Mouse (Mus musculus): Measurements from ENCODE around the gene Prkch. TPM values are rescaled to one million over a fixed set of nuclear protein-coding genes. Genes with fewer than 3 reads are reported as not detected.

Gene Prkch
- polyA plus RNA-seq, 1 experiment, result 43.1 TPM

DNA sequence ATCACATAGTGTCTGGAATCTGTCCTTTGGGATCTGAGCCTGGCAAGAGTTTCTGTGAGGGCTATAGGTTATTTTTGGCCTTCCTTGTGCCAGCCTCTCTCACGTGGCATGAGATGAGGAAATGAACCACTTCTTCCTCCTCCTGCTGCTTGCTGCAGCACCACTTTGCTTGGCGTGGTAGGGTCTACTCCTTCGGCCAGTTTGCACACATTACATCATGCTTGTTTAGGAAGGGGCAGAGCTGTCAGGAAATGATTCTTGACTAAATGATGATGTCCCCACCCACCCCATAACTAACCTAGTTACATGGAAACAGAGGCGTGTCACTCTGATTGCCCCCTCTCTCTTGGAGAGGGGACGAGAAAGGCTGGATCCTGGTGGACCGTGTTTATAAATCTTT is 28.6 kb downstream of the Prkch start:
- no peak for DNase-seq
- Histone ChIP-seq H3K27me3 (ENCODE audit: control insufficient read depth, insufficient read depth, low read length) (no peaks in the 10 kb centered on the region), H3K27ac (ENCODE audit: control insufficient read depth, insufficient read depth, low read length) (no peak overlapping the region), H3K36me3 (ENCODE audit: control insufficient read depth, insufficient read depth, low read length) (no peaks in the 10 kb centered on the region), H3K4me1 (replicated peaks; ENCODE audit: control insufficient read depth, insufficient read depth, low read length) (peaks cover 52% of the 10 kb centered on the region), H3K4me3 (ENCODE audit: control insufficient read depth, insufficient read depth, low read length) (no peak overlapping the region)
- TF ChIP-seq CTCF (IDR thresholded peaks at IDR 0.05; ENCODE audit: borderline replicate concordance, control insufficient read depth, extremely low read depth, insufficient read depth, low read length, poor library complexity) (no peak), POLR2A (IDR thresholded peaks at IDR 0.05; ENCODE audit: control insufficient read depth, extremely low read depth, insufficient read depth, low read length, poor library complexity) (no peak)
- 66% methylated on average over 6 of the region's 6 CpGs for WGBS

DNA sequence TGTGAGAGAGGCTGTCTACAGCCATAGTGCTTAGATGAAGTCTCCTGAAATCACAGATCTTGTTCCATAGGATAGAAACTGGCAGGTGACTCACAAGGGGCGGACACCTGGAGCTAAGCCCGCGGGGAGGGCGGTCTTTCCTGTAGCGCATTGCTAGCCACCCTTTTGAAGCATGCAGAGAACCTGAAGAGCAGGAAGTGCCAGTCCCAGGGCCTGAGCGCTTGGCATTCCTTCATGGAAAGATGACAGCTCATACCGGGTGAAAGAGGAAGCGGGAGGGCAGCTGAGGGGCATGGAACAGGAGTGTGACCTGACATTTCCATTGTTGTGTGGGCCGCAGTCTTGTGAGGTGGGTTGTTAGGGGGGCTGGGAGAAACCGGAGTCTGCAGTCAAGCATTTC is 33.1 kb downstream of the Prkch start:
- Histone ChIP-seq H3K4me3 (ENCODE audit: control insufficient read depth, insufficient read depth, low read length) (no peak overlapping the region), H3K4me1 (replicated peaks; ENCODE audit: control insufficient read depth, insufficient read depth, low read length) (peaks cover 24% of the 10 kb centered on the region), H3K36me3 (ENCODE audit: control insufficient read depth, insufficient read depth, low read length) (no peaks in the 10 kb centered on the region), H3K27ac (ENCODE audit: control insufficient read depth, insufficient read depth, low read length) (no peak overlapping the region), H3K27me3 (ENCODE audit: control insufficient read depth, insufficient read depth, low read length) (no peaks in the 10 kb centered on the region)
- no peak for DNase-seq
- TF ChIP-seq CTCF (IDR thresholded peaks at IDR 0.05; ENCODE audit: borderline replicate concordance, control insufficient read depth, extremely low read depth, insufficient read depth, low read length, poor library complexity) (no peak), POLR2A (IDR thresholded peaks at IDR 0.05; ENCODE audit: control insufficient read depth, extremely low read depth, insufficient read depth, low read length, poor library complexity) (no peak)
- 91% methylated on average over 10 of the region's 10 CpGs for WGBS

DNA sequence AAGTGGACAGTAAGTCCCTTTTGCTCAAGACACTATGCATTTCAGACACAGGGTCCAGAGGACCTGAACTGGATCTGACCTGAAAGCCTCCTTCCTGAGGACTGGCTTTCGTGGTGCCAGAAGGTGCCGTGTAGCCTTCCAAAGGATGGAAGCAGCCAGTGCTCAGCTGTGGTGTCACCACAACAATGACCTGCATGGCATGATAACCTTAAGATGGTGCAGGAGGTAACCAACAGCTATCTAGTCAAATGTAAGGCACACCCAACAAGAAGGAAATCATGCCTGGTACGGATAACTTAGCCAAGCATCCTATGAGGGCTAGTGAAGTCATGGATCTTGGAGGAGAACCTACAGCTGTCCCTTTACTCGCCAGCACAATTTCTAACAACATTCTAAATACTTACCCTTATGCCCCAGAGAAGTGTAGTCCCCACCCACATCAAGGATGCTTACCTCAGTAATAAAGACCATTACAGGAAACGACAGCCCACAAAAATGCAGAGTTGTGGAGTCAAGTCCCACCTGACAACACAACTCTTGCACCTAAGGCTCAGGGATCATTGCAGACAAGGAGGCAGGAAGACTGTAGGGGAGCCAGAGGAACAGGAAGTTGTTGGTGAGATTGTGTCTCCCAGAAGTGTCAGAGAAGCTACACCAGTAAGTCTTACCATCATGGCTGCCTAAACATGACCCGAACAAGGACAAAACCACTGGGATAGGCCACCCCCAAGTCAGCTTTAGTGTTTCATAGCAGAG is 40.9 kb downstream of the Prkch start:
- no peak for DNase-seq
- H3K27me3 ChIP-seq (ENCODE audit: control insufficient read depth, insufficient read depth, low read length), result no peaks in the 10 kb centered on the region
- H3K4me3 ChIP-seq (ENCODE audit: control insufficient read depth, insufficient read depth, low read length), result no peak overlapping the region
- no peaks in the 10 kb centered on the region for H3K36me3 ChIP-seq (ENCODE audit: control insufficient read depth, insufficient read depth, low read length)
- peaks cover 27% of the 10 kb centered on the region for H3K4me1 ChIP-seq (replicated peaks; ENCODE audit: control insufficient read depth, insufficient read depth, low read length)
- TF ChIP-seq POLR2A (IDR thresholded peaks at IDR 0.05; ENCODE audit: control insufficient read depth, extremely low read depth, insufficient read depth, low read length, poor library complexity) (no peak), CTCF (IDR thresholded peaks at IDR 0.05; ENCODE audit: borderline replicate concordance, control insufficient read depth, extremely low read depth, insufficient read depth, low read length, poor library complexity) (no peak)
- WGBS, result 35% methylated on average over 6 of the region's 6 CpGs
- no peak overlapping the region for H3K27ac ChIP-seq (ENCODE audit: control insufficient read depth, insufficient read depth, low read length)

DNA sequence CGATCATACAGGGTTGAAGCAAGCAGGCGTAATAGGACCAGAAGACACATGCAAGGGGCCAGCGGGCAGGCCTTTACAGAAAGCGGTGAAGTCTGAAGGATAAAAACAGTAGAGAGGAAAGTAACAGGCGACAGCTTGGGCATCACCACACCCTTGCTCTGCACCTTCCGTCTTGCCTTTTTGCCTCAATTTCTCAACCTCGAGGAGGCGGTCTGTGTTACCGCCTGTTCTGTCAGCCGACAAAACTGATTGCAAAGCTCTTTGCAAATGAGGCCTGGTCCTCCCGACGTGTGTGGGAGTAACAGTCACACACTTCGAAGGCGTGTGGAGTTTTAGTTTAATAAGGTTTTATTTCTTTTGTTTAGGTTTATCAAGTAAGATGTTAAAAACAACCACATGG is 43.3 kb downstream of the Prkch start:
- no peak overlapping the region for H3K4me3 ChIP-seq (ENCODE audit: control insufficient read depth, insufficient read depth, low read length)
- no peaks in the 10 kb centered on the region for H3K36me3 ChIP-seq (ENCODE audit: control insufficient read depth, insufficient read depth, low read length)
- TF ChIP-seq CTCF (IDR thresholded peaks at IDR 0.05; ENCODE audit: borderline replicate concordance, control insufficient read depth, extremely low read depth, insufficient read depth, low read length, poor library complexity) (no peak), POLR2A (IDR thresholded peaks at IDR 0.05; ENCODE audit: control insufficient read depth, extremely low read depth, insufficient read depth, low read length, poor library complexity) (no peak)
- whole genome bisulfite sequencing, result 91% methylated on average over 14 of the region's 14 CpGs
- peaks cover 43% of the 10 kb centered on the region for H3K4me1 ChIP-seq (replicated peaks; ENCODE audit: control insufficient read depth, insufficient read depth, low read length)
- no peak for DNase-seq
- H3K27ac ChIP-seq (ENCODE audit: control insufficient read depth, insufficient read depth, low read length), result no peak overlapping the region
- no peaks in the 10 kb centered on the region for H3K27me3 ChIP-seq (ENCODE audit: control insufficient read depth, insufficient read depth, low read length)

DNA sequence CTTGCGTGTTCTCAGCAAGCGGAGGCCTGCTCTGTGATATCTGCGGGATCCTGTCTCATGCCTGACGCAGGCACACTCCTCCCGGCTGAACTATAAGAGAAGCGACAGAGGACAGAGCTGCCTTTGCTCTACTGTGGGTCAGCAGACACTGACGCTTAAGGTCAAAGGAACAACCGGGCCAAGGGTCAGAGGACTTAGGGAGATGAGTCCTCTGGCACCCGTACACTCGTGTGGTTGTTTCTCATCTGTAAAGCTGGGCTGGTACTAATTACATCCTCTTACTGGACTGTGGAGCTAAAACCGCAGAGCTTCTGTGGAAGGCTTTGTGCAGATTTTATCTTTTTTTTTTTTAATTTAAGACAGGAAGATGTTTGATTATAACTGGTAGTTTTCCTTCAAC is 46.0 kb downstream of the Prkch start:
- 42% methylated on average over 11 of the region's 11 CpGs for WGBS
- H3K27me3 ChIP-seq (ENCODE audit: control insufficient read depth, insufficient read depth, low read length), result no peaks in the 10 kb centered on the region
- no peak for TF ChIP-seq POLR2A (IDR thresholded peaks at IDR 0.05; ENCODE audit: control insufficient read depth, extremely low read depth, insufficient read depth, low read length, poor library complexity)
- TF ChIP-seq CTCF (IDR thresholded peaks at IDR 0.05; ENCODE audit: borderline replicate concordance, control insufficient read depth, extremely low read depth, insufficient read depth, low read length, poor library complexity), result no peak
- no peak overlapping the region for H3K4me3 ChIP-seq (ENCODE audit: control insufficient read depth, insufficient read depth, low read length)
- peaks cover 33% of the 10 kb centered on the region for H3K4me1 ChIP-seq (replicated peaks; ENCODE audit: control insufficient read depth, insufficient read depth, low read length)
- no peak for DNase-seq
- no peaks in the 10 kb centered on the region for H3K36me3 ChIP-seq (ENCODE audit: control insufficient read depth, insufficient read depth, low read length)
- H3K27ac ChIP-seq (ENCODE audit: control insufficient read depth, insufficient read depth, low read length), result no peak overlapping the region

DNA sequence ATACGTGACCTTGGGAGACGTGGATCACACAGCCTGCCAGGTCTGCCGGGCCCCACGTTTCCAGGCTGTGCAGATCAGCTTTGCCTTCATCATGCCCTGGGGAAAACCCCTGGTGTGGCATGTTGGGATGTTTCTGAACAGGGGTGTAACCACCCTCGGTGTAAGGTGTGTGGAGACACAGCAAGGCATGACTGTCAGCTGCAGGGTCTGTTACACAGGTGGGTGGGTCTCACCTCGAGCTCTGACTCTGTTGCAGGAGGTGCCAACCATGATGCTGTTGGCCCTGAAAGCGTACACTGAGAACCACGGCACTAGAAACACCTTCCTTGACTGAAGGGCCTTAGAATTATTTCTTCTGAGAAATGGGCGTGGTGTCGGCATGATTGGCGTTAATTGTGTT is 46.6 kb downstream of the Prkch start:
- DNase-seq, result no peak
- TF ChIP-seq CTCF (IDR thresholded peaks at IDR 0.05; ENCODE audit: borderline replicate concordance, control insufficient read depth, extremely low read depth, insufficient read depth, low read length, poor library complexity), result no peak
- TF ChIP-seq POLR2A (IDR thresholded peaks at IDR 0.05; ENCODE audit: control insufficient read depth, extremely low read depth, insufficient read depth, low read length, poor library complexity), result no peak
- Histone ChIP-seq H3K27me3 (ENCODE audit: control insufficient read depth, insufficient read depth, low read length) (no peaks in the 10 kb centered on the region), H3K4me3 (ENCODE audit: control insufficient read depth, insufficient read depth, low read length) (no peak overlapping the region), H3K27ac (ENCODE audit: control insufficient read depth, insufficient read depth, low read length) (no peak overlapping the region), H3K36me3 (ENCODE audit: control insufficient read depth, insufficient read depth, low read length) (no peaks in the 10 kb centered on the region), H3K4me1 (replicated peaks; ENCODE audit: control insufficient read depth, insufficient read depth, low read length) (peaks cover 28% of the 10 kb centered on the region)
- WGBS, result 49% methylated on average over 11 of the region's 11 CpGs

All from thymus, adult 2 months (tissue).